Mouse (Mus musculus): ENCODE data around the gene Cdc6. TPM values are rescaled to one million over a fixed set of nuclear protein-coding genes. Genes with fewer than 3 reads are reported as not detected.
A peak's percentile ranks its signal among the peaks of the same experiment; 100 is the strongest.

Cdc6 gene
- total and polyA plus RNA-seq, 2 experiments from 2014 or later: 1.3 to 2.3 TPM

GRCm38 (mm10) chr11:98964616-98965415, 57.2 kb downstream of the Cdc6 start:
- H3K4me3 ChIP-seq (ENCODE audit: low read depth, low read length): no peak overlapping the region
- no peak for TF ChIP-seq CTCF (IDR thresholded peaks at IDR 0.05; ENCODE audit: low read depth)
- H3K4me1 ChIP-seq (ENCODE audit: insufficient read depth): peaks cover 60% of the 10 kb centered on the region
- no peaks in the 10 kb centered on the region; the same call in 1 of the 2 replicates for H3K36me3 ChIP-seq (ENCODE audit: insufficient read depth)
- H3K27ac ChIP-seq (ENCODE audit: low read depth, low read length): 0 out of 2 replicates have a peak overlapping the region, but pooled peaks have one; percentile 29
- H3K9me3 ChIP-seq (ENCODE audit: low read length): no peaks in the 10 kb centered on the region
- H3K27me3 ChIP-seq (ENCODE audit: insufficient read depth, low read length): no peaks in the 10 kb centered on the region
- H3K4me2 ChIP-seq (ENCODE audit: low read depth): peak overlapping the region; percentile 15; the same call in 1 of the 2 replicates
- no peak for DNase-seq
- 29% methylated on average over 15 of the region's 15 CpGs for WGBS
- no peak for ATAC-seq
- peak overlapping the region; percentile 14; the same call in 1 of the 2 replicates for H3K9ac ChIP-seq

- no peak for ATAC-seq
- H3K4me3 ChIP-seq (ENCODE audit: low read depth, low read length): no peak overlapping the region
- peak overlapping the region; percentile 14; the same call in 1 of the 2 replicates for H3K9ac ChIP-seq
- DNase-seq: peak; percentile 14
- no peaks in the 10 kb centered on the region; the same call in 1 of the 2 replicates for H3K36me3 ChIP-seq (ENCODE audit: insufficient read depth)
- TF ChIP-seq CTCF (IDR thresholded peaks at IDR 0.05; ENCODE audit: low read depth): no peak
- H3K9me3 ChIP-seq (ENCODE audit: low read length): no peaks in the 10 kb centered on the region
- H3K4me2 ChIP-seq (ENCODE audit: low read depth): peak overlapping the region; percentile 15
- WGBS: 12% methylated on average over 11 of the region's 11 CpGs
- 0 out of 2 replicates have a peak overlapping the region, but pooled peaks have one; percentile 29 for H3K27ac ChIP-seq (ENCODE audit: low read depth, low read length)
- H3K27me3 ChIP-seq (ENCODE audit: insufficient read depth, low read length): no peaks in the 10 kb centered on the region
- H3K4me1 ChIP-seq (ENCODE audit: insufficient read depth): peaks cover 64% of the 10 kb centered on the region
These were observed 57.9 kb downstream of the Cdc6 start for GRCm38 (mm10) chr11:98965416-98966077.

GRCm38 (mm10) chr11:98966499-98967141, 59.0 kb downstream of the Cdc6 start:
- peak; percentile 79 for DNase-seq
- peak; percentile 55 for TF ChIP-seq CTCF (IDR thresholded peaks at IDR 0.05; ENCODE audit: low read depth)
- ATAC-seq: peak; percentile 47
- WGBS: 30% methylated on average over 7 of the region's 9 CpGs
- no peak overlapping the region for H3K4me3 ChIP-seq (ENCODE audit: low read depth, low read length)
- H3K4me1 ChIP-seq (ENCODE audit: insufficient read depth): peaks cover 69% of the 10 kb centered on the region
- no peaks in the 10 kb centered on the region; the same call in 1 of the 2 replicates for H3K36me3 ChIP-seq (ENCODE audit: insufficient read depth)
- H3K27me3 ChIP-seq (ENCODE audit: insufficient read depth, low read length): no peaks in the 10 kb centered on the region
- H3K9ac ChIP-seq: no peak overlapping the region
- no peaks in the 10 kb centered on the region for H3K9me3 ChIP-seq (ENCODE audit: low read length)
- peak overlapping the region; percentile 15; the same call in 1 of the 2 replicates for H3K4me2 ChIP-seq (ENCODE audit: low read depth)
- H3K27ac ChIP-seq (ENCODE audit: low read depth, low read length): peak overlapping the region; percentile 35; the same call in 1 of the 2 replicates

DNA sequence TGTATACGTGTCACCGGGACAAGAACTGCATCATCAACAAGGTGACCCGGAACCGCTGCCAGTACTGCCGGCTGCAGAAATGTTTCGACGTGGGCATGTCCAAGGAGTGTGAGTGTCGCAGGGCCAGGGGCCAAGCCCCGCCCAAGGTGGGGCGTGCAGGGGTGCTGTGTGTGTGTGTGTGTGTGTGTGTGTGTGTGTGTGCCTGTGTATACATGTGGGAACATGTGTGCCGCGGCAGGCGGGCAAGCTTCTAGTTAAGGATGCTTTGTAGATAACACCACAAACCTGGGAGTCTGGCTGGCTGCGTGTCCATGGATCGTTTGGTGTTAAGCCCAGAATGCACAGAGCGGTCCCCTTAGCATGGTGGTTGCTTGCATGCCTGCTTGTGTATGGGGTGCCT, 60.5 kb downstream of the Cdc6 start:
- DNase-seq: peak; percentile 35

DNA sequence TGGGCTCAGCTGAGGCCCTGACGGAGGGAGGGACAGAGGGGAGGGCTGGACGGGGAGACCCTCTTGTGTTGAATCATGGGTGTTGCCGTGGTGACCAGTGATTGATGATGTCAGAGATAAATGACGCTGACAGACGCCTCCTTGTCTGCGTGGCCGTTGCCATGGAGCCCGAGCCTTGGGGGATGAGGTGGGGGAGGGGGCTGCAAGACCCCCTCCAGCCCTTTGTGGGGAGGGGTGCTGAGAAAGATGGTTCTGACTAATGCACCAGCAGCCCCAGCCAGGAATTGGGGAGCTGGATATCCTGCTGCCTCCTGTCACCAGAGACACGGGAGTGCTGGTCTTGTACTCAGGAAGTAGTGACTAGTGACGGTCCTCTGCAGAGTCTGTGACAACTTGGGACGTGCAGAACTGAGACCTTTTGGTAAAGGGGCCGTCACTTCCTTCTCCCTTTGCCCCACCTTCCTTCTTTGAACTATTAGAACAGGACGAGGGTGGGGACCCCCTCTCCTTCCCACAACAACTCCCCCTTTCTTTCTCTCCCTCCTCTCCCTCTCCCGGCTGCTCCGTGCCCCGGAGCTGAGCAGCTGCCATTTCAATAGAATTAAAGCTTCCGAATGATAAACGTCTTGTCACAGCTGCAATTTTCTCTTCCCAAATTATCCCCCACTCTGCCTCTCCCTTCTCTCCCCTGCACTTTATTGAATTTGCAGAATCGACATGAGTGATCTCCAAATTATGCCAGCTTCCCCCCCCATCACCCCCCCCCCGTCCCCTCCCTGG, 61.3 kb downstream of the Cdc6 start:
- 5% methylated on average over 20 of the region's 20 CpGs for WGBS
- H3K27ac ChIP-seq (ENCODE audit: low read depth, low read length): peak overlapping the region; percentile 88
- DNase-seq (peak; percentile 74), ATAC-seq (peak; percentile 64)
- no peak for TF ChIP-seq CTCF (IDR thresholded peaks at IDR 0.05; ENCODE audit: low read depth)
- peaks cover 58% of the 10 kb centered on the region for H3K4me1 ChIP-seq (ENCODE audit: insufficient read depth)
- no peaks in the 10 kb centered on the region for H3K27me3 ChIP-seq (ENCODE audit: insufficient read depth, low read length)
- H3K36me3 ChIP-seq (ENCODE audit: insufficient read depth): peaks cover 13% of the 10 kb centered on the region; the same call in 1 of the 2 replicates
- H3K9ac ChIP-seq: 0 out of 2 replicates have a peak overlapping the region, but pooled peaks have one; percentile 18
- no peaks in the 10 kb centered on the region for H3K9me3 ChIP-seq (ENCODE audit: low read length)
- no peak overlapping the region for H3K4me3 ChIP-seq (ENCODE audit: low read depth, low read length)
- peak overlapping the region; percentile 39 for H3K4me2 ChIP-seq (ENCODE audit: low read depth)

More for the DNA sequence above, 60.5 kb downstream of the Cdc6 start:
- no peak for ATAC-seq
- Histone ChIP-seq H3K9me3 (ENCODE audit: low read length) (no peaks in the 10 kb centered on the region), H3K36me3 (ENCODE audit: insufficient read depth) (peaks cover 6% of the 10 kb centered on the region; the same call in 1 of the 2 replicates), H3K4me3 (ENCODE audit: low read depth, low read length) (no peak overlapping the region), H3K9ac (0 out of 2 replicates have a peak overlapping the region, but pooled peaks have one; percentile 18), H3K27ac (ENCODE audit: low read depth, low read length) (peak overlapping the region; percentile 88), H3K27me3 (ENCODE audit: insufficient read depth, low read length) (no peaks in the 10 kb centered on the region), H3K4me1 (ENCODE audit: insufficient read depth) (peaks cover 65% of the 10 kb centered on the region), H3K4me2 (ENCODE audit: low read depth) (no peak overlapping the region)
- WGBS: 56% methylated on average over 16 of the region's 16 CpGs
- no peak for TF ChIP-seq CTCF (IDR thresholded peaks at IDR 0.05; ENCODE audit: low read depth)

DNA sequence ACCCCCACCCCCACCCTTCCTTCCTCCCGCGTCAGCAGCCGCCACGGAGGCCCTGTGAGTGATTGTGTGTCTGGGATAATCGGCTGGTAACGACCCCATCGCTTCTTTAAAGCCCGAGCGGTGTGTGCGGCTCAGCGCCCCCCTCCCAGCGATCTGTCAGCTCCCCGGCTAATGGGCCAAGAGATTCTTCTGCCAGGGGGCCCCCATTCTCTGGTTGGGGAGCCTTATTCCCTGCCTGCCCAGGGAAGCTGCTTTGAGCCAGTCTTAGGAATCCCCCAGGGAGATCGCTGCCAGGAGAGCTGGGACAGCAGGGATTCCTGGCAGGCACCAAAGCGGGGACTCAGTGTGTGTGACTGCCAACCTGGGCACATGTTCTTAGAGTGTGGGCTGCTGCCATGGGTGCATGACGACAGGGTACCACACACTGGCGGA, 61.9 kb downstream of the Cdc6 start:
- ATAC-seq: peak; percentile 82
- peak overlapping the region; percentile 88 for H3K27ac ChIP-seq (ENCODE audit: low read depth, low read length)
- no peaks in the 10 kb centered on the region for H3K9me3 ChIP-seq (ENCODE audit: low read length)
- H3K4me1 ChIP-seq (ENCODE audit: insufficient read depth): peaks cover 53% of the 10 kb centered on the region
- no peak for TF ChIP-seq CTCF (IDR thresholded peaks at IDR 0.05; ENCODE audit: low read depth)
- 9% methylated on average over 16 of the region's 17 CpGs for WGBS
- peak; percentile 90 for DNase-seq
- peak overlapping the region; percentile 39 for H3K4me2 ChIP-seq (ENCODE audit: low read depth)
- H3K36me3 ChIP-seq (ENCODE audit: insufficient read depth): peaks cover 13% of the 10 kb centered on the region; the same call in 1 of the 2 replicates
- H3K9ac ChIP-seq: no peak overlapping the region
- 0 out of 2 replicates have a peak overlapping the region, but pooled peaks have one; percentile 0 for H3K4me3 ChIP-seq (ENCODE audit: low read depth, low read length)
- no peaks in the 10 kb centered on the region for H3K27me3 ChIP-seq (ENCODE audit: insufficient read depth, low read length)
